Mouse (Mus musculus) midbrain, embryonic 16.5 days (tissue): ENCODE measurements around the gene Iqce. TPM values are rescaled to one million over a fixed set of nuclear protein-coding genes. Genes with fewer than 3 reads are reported as not detected.

ENCODE experiments used
- ATAC-seq: fragments of 200-750 bp; cut with Nextera tagmentation; 2 replicates; pipeline ENCODE4 v1.8.0; 2017; ENCODE audit warnings: moderate TSS enrichment
- H3K27ac ChIP-seq: fragments of 300-500 bp; sonication (generic); 2 replicates; pipeline ENCODE4 v1.5.1; 2014; ENCODE audit warnings: mild to moderate bottlenecking, low read length, mixed read lengths
- H3K27me3 ChIP-seq: fragments of 300-500 bp; sonication (generic); 2 replicates; pipeline ENCODE4 v1.6.1; 2014; ENCODE audit warnings: low read depth, low read length, mixed read lengths; ENCODE audit not compliant: control insufficient read depth, insufficient read depth
- H3K36me3 ChIP-seq: fragments of 300-500 bp; sonication (generic); 2 replicates; pipeline ENCODE4 v1.6.1; 2014; ENCODE audit warnings: mild to moderate bottlenecking, low read length, moderate library complexity, mixed read lengths; ENCODE audit not compliant: control insufficient read depth, insufficient read depth
- H3K4me1 ChIP-seq: fragments of 300-500 bp; sonication (generic); 2 replicates; pipeline ENCODE4 v1.6.1; 2014; ENCODE audit warnings: mild to moderate bottlenecking, low read length, mixed read lengths; ENCODE audit not compliant: control insufficient read depth, insufficient read depth
- H3K4me2 ChIP-seq: fragments of 300-500 bp; sonication (generic); 2 replicates; pipeline ENCODE4 v1.6.1; 2014; ENCODE audit warnings: mild to moderate bottlenecking, low read length, mixed read lengths
- H3K4me3 ChIP-seq: fragments of 300-500 bp; sonication (generic); 2 replicates; pipeline ENCODE4 v1.5.1; 2014; ENCODE audit warnings: low read depth, mild to moderate bottlenecking, low read length, moderate library complexity, mixed read lengths
- H3K9ac ChIP-seq: fragments of 300-500 bp; sonication (generic); 2 replicates; pipeline ENCODE4 v1.6.1; 2014; ENCODE audit warnings: low read depth, low read length, mixed read lengths
- H3K9me3 ChIP-seq: fragments of 300-500 bp; sonication (generic); replicated peaks from 2 replicates; pipeline ENCODE4 v1.6.1; 2014; ENCODE audit warnings: mild to moderate bottlenecking, low read length, mixed read lengths; ENCODE audit not compliant: control insufficient read depth, poor library complexity, severe bottlenecking
- WGBS: fragments of 180-500 bp; shearing (Covaris S2); extraction: QIAGEN DNeasy Blood & Tissue Kit; methylation state at CpG from one replicate; pipeline ENCODE4 v1.1.7; 2014; 5-methylcytosine and 5-hydroxymethylcytosine counted together
- polyA plus RNA-seq: library from polyadenylated mRNA; unstranded; fragments of >200 nt; fragmentation: Nextera tagmentation; extraction: Ambion mirVana; gene quantifications from 2 replicates; pipeline ENCODE4 v1.2.1, GENCODE M21; 2015

The Iqce gene
- polyA plus RNA-seq = 30.5 and 31.5 TPM in 2 replicates

- under 1% methylated on average over 33 of the region's 33 CpGs for WGBS
- peak within 1 kb of the TSS; percentile 92 for H3K27ac ChIP-seq
- peak; percentile 63 for ATAC-seq
- H3K4me1 ChIP-seq = peaks cover 32% of the 10 kb centered on the region
- H3K9me3 ChIP-seq = no peaks in the 10 kb centered on the region
- peak within 1 kb of the TSS; percentile 90 for H3K4me3 ChIP-seq
- H3K9ac ChIP-seq = peak within 1 kb of the TSS; percentile 97
- H3K27me3 ChIP-seq = no peaks in the 10 kb centered on the region
- H3K36me3 ChIP-seq = peaks cover 7% of the 10 kb centered on the region
- H3K4me2 ChIP-seq = peak within 1 kb of the TSS; percentile 86
Measured at GRCm38 (mm10) chr5:140702103-140702513, at the start of gene Iqce. Gene Iqce (minus strand): TSS chr5:140702378.

- Histone ChIP-seq H3K36me3 (0 out of 2 replicates have a peak, but pooled peaks cover 3% of the 10 kb centered on the region), H3K9me3 (no peaks in the 10 kb centered on the region), H3K4me2 (no peak overlapping the region), H3K27ac (no peak overlapping the region), H3K4me3 (no peak overlapping the region), H3K27me3 (no peaks in the 10 kb centered on the region), H3K9ac (no peak overlapping the region), H3K4me1 (peaks cover 9% of the 10 kb centered on the region; the same call in 1 of the 2 replicates)
- ATAC-seq = no peak
- 0% methylated on average over 1 of the region's 2 CpGs for WGBS
Measured at GRCm38 (mm10) chr5:140750925-140751324, 48.7 kb upstream of the Iqce start.

GRCm38 (mm10) chr5:140749062-140749875 is 47.1 kb upstream of the Iqce start:
- WGBS = 17% methylated on average over 12 of the region's 12 CpGs
- Histone ChIP-seq H3K4me2 (peak overlapping the region; percentile 47), H3K4me3 (peak overlapping the region; percentile 19; the same call in 1 of the 2 replicates), H3K27ac (no peak overlapping the region), H3K27me3 (no peaks in the 10 kb centered on the region), H3K9me3 (no peaks in the 10 kb centered on the region), H3K9ac (peak overlapping the region; percentile 36; the same call in 1 of the 2 replicates), H3K4me1 (peaks cover 9% of the 10 kb centered on the region; the same call in 1 of the 2 replicates), H3K36me3 (no peaks in the 10 kb centered on the region)
- peak; percentile 72 for ATAC-seq

- no peak overlapping the region for H3K9ac ChIP-seq
- no peaks in the 10 kb centered on the region for H3K27me3 ChIP-seq
- no peak overlapping the region for H3K4me2 ChIP-seq
- no peaks in the 10 kb centered on the region for H3K36me3 ChIP-seq
- WGBS = 85% methylated on average over 10 of the region's 10 CpGs
- no peak overlapping the region for H3K27ac ChIP-seq
- no peak for ATAC-seq
- H3K4me1 ChIP-seq = peaks cover 9% of the 10 kb centered on the region; the same call in 1 of the 2 replicates
- no peaks in the 10 kb centered on the region for H3K9me3 ChIP-seq
- no peak overlapping the region for H3K4me3 ChIP-seq
Measured at GRCm38 (mm10) chr5:140748425-140748824, 46.2 kb upstream of the Iqce start.

- H3K9me3 ChIP-seq = no peaks in the 10 kb centered on the region
- no peaks in the 10 kb centered on the region for H3K27me3 ChIP-seq
- H3K27ac ChIP-seq = no peak overlapping the region
- H3K4me2 ChIP-seq = no peak overlapping the region
- peaks cover 2% of the 10 kb centered on the region; the same call in 1 of the 2 replicates for H3K4me1 ChIP-seq
- H3K9ac ChIP-seq = no peak overlapping the region
- no peaks in the 10 kb centered on the region for H3K36me3 ChIP-seq
- no peak overlapping the region for H3K4me3 ChIP-seq
- WGBS = 30% methylated on average over 12 of the region's 12 CpGs
- peak; percentile 54; the same call in 1 of the 2 replicates for ATAC-seq
Measured at GRCm38 (mm10) chr5:140743706-140744131, 41.5 kb upstream of the Iqce start.

GRCm38 (mm10) chr5:140741877-140742276 is 39.7 kb upstream of the Iqce start:
- no peak for ATAC-seq

GRCm38 (mm10) chr5:140741040-140741439 is 38.9 kb upstream of the Iqce start:
- Histone ChIP-seq H3K27ac (no peak overlapping the region), H3K4me2 (no peak overlapping the region), H3K4me1 (no peaks in the 10 kb centered on the region), H3K27me3 (peaks cover 6% of the 10 kb centered on the region), H3K4me3 (no peak overlapping the region), H3K36me3 (no peaks in the 10 kb centered on the region), H3K9ac (no peak overlapping the region), H3K9me3 (no peaks in the 10 kb centered on the region)
- 76% methylated on average over 11 of the region's 11 CpGs for WGBS
- no peak for ATAC-seq

More at GRCm38 (mm10) chr5:140741877-140742276, 39.7 kb upstream of the Iqce start:
- H3K4me1 ChIP-seq = no peaks in the 10 kb centered on the region
- no peak overlapping the region for H3K9ac ChIP-seq
- H3K9me3 ChIP-seq = no peaks in the 10 kb centered on the region
- no peak overlapping the region for H3K4me2 ChIP-seq
- no peaks in the 10 kb centered on the region for H3K36me3 ChIP-seq
- H3K4me3 ChIP-seq = no peak overlapping the region
- H3K27me3 ChIP-seq = peaks cover 3% of the 10 kb centered on the region; the same call in 1 of the 2 replicates
- no peak overlapping the region; the same call in 1 of the 2 replicates for H3K27ac ChIP-seq

- Histone ChIP-seq H3K27ac (no peak overlapping the region), H3K9me3 (no peaks in the 10 kb centered on the region), H3K27me3 (peaks cover 17% of the 10 kb centered on the region), H3K4me1 (no peaks in the 10 kb centered on the region; the same call in 1 of the 2 replicates), H3K36me3 (no peaks in the 10 kb centered on the region), H3K4me2 (no peak overlapping the region), H3K4me3 (no peak overlapping the region), H3K9ac (no peak overlapping the region)
- WGBS = 74% methylated on average over 12 of the region's 12 CpGs
- ATAC-seq = no peak
Measured at GRCm38 (mm10) chr5:140739813-140740212, 37.6 kb upstream of the Iqce start.

- WGBS = 25% methylated on average over 12 of the region's 13 CpGs
- H3K9me3 ChIP-seq = no peaks in the 10 kb centered on the region
- no peaks in the 10 kb centered on the region; the same call in 1 of the 2 replicates for H3K4me1 ChIP-seq
- no peak overlapping the region for H3K4me3 ChIP-seq
- no peaks in the 10 kb centered on the region for H3K36me3 ChIP-seq
- H3K27me3 ChIP-seq = peaks cover 20% of the 10 kb centered on the region
- no peak overlapping the region for H3K4me2 ChIP-seq
- ATAC-seq = no peak
- no peak overlapping the region for H3K9ac ChIP-seq
- H3K27ac ChIP-seq = no peak overlapping the region
Measured at GRCm38 (mm10) chr5:140736166-140736565, 34.0 kb upstream of the Iqce start.
